Mouse (Mus musculus): ENCODE measurements at regions not wholly inside any gene's neighbourhood (a gene's known extent, or its start where the extent isn't known, plus 50 kb on each side); places are given as distances from the start of the nearest gene placed in this dataset.

GRCm38 (mm10) chr1:126931093-126931492 lies 100.5 kb upstream of the Nckap5 start:
- Histone ChIP-seq H3K27ac (ENCODE audit: insufficient read depth, low read depth, low read length) (no peak overlapping the region), H3K4me1 (ENCODE audit: control insufficient read depth, insufficient read depth, low read length) (no peaks in the 10 kb centered on the region), H3K4me3 (ENCODE audit: insufficient read depth, low read depth, low read length) (no peak overlapping the region)
- WGBS = 81% methylated on average over 10 of the region's 10 CpGs
- TF ChIP-seq POLR2A (IDR thresholded peaks at IDR 0.05; ENCODE audit: insufficient read depth, low read depth, low read length) (no peak), CTCF (IDR thresholded peaks at IDR 0.05; ENCODE audit: insufficient read depth, low read depth, low read length) (no peak)

GRCm38 (mm10) chr1:126930611-126931010 lies 100.0 kb upstream of the Nckap5 start:
- 88% methylated on average over 14 of the region's 14 CpGs for WGBS
- Histone ChIP-seq H3K27ac (ENCODE audit: insufficient read depth, low read depth, low read length) (no peak overlapping the region), H3K4me1 (ENCODE audit: control insufficient read depth, insufficient read depth, low read length) (no peaks in the 10 kb centered on the region), H3K4me3 (ENCODE audit: insufficient read depth, low read depth, low read length) (no peak overlapping the region)
- TF ChIP-seq POLR2A (IDR thresholded peaks at IDR 0.05; ENCODE audit: insufficient read depth, low read depth, low read length) (no peak), CTCF (IDR thresholded peaks at IDR 0.05; ENCODE audit: insufficient read depth, low read depth, low read length) (no peak)

DNA sequence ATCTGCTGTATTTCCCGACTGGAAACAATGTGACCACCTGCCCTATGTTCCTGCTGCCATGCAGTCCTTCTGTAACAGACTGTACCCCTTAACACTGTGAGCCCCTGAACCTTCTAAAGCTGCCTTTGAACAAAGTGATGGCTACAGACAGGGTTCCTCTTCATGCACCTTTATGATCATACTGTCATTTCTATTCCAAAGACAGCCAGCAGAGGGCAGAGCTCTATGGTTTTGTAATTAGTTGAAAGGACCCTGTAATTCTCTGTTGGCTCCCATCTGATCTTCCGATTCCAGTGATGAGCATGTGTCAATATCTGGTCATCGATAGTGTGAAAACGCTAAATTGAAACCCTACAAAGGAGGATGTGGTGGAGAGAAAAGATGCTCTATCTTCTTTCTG lies 99.1 kb upstream of the Nckap5 start:
- no peak overlapping the region for H3K4me3 ChIP-seq (ENCODE audit: insufficient read depth, low read depth, low read length)
- no peak overlapping the region for H3K27ac ChIP-seq (ENCODE audit: insufficient read depth, low read depth, low read length)
- no peaks in the 10 kb centered on the region for H3K4me1 ChIP-seq (ENCODE audit: control insufficient read depth, insufficient read depth, low read length)

GRCm38 (mm10) chr1:126928186-126928585 lies 97.6 kb upstream of the Nckap5 start:
- H3K4me3 ChIP-seq (ENCODE audit: insufficient read depth, low read depth, low read length) = no peak overlapping the region
- no peak for TF ChIP-seq CTCF (IDR thresholded peaks at IDR 0.05; ENCODE audit: insufficient read depth, low read depth, low read length)
- no peak for TF ChIP-seq POLR2A (IDR thresholded peaks at IDR 0.05; ENCODE audit: insufficient read depth, low read depth, low read length)
- no peak overlapping the region for H3K27ac ChIP-seq (ENCODE audit: insufficient read depth, low read depth, low read length)
- H3K4me1 ChIP-seq (ENCODE audit: control insufficient read depth, insufficient read depth, low read length) = no peaks in the 10 kb centered on the region
- 52% methylated on average over 7 of the region's 7 CpGs for WGBS

More for the DNA sequence above, 99.1 kb upstream of the Nckap5 start:
- TF ChIP-seq POLR2A (IDR thresholded peaks at IDR 0.05; ENCODE audit: insufficient read depth, low read depth, low read length) = no peak
- TF ChIP-seq CTCF (IDR thresholded peaks at IDR 0.05; ENCODE audit: insufficient read depth, low read depth, low read length) = no peak
- 60% methylated on average over 4 of the region's 4 CpGs for WGBS

- H3K4me1 ChIP-seq (ENCODE audit: control insufficient read depth, insufficient read depth, low read length) = no peaks in the 10 kb centered on the region
- no peak overlapping the region for H3K4me3 ChIP-seq (ENCODE audit: insufficient read depth, low read depth, low read length)
- TF ChIP-seq CTCF (IDR thresholded peaks at IDR 0.05; ENCODE audit: insufficient read depth, low read depth, low read length) = no peak
- TF ChIP-seq POLR2A (IDR thresholded peaks at IDR 0.05; ENCODE audit: insufficient read depth, low read depth, low read length) = no peak
- WGBS = 38% methylated on average over 12 of the region's 12 CpGs
- H3K27ac ChIP-seq (ENCODE audit: insufficient read depth, low read depth, low read length) = no peak overlapping the region
Measured at GRCm38 (mm10) chr1:126925150-126926035, 94.8 kb upstream of the Nckap5 start.

- H3K4me3 ChIP-seq (ENCODE audit: insufficient read depth, low read depth, low read length) = no peak overlapping the region
Measured at GRCm38 (mm10) chr1:126923981-126924380, 93.4 kb upstream of the Nckap5 start.

DNA sequence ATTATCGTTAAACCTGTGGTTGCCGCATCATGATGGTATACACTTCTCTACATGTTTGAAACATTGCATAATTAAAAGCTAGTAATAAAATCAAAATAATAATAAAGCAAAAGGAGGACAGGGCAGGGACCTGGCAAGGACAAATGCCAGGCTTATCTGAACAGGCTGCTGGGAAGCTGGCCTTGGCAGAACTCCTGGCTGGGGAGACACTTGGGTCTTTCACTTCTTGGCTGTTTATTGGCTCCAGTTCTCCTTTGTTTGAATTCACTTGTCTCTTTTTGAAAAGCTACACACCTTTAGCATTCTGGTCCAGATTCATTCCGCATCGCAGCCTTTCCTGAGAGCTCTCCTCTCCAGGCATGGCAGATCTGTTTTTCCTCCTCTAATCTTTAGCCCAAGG lies 91.6 kb upstream of the Nckap5 start:
- H3K4me1 ChIP-seq (ENCODE audit: control insufficient read depth, insufficient read depth, low read length) = no peaks in the 10 kb centered on the region
- H3K27ac ChIP-seq (ENCODE audit: insufficient read depth, low read depth, low read length) = no peak overlapping the region
- H3K4me3 ChIP-seq (ENCODE audit: insufficient read depth, low read depth, low read length) = no peak overlapping the region
- WGBS = 65% methylated on average over 4 of the region's 4 CpGs
- TF ChIP-seq CTCF (IDR thresholded peaks at IDR 0.05; ENCODE audit: insufficient read depth, low read depth, low read length) = no peak
- no peak for TF ChIP-seq POLR2A (IDR thresholded peaks at IDR 0.05; ENCODE audit: insufficient read depth, low read depth, low read length)

More at GRCm38 (mm10) chr1:126923981-126924380, 93.4 kb upstream of the Nckap5 start:
- 76% methylated on average over 4 of the region's 4 CpGs for WGBS
- TF ChIP-seq POLR2A (IDR thresholded peaks at IDR 0.05; ENCODE audit: insufficient read depth, low read depth, low read length) (no peak), CTCF (IDR thresholded peaks at IDR 0.05; ENCODE audit: insufficient read depth, low read depth, low read length) (no peak)
- Histone ChIP-seq H3K27ac (ENCODE audit: insufficient read depth, low read depth, low read length) (no peak overlapping the region), H3K4me1 (ENCODE audit: control insufficient read depth, insufficient read depth, low read length) (no peaks in the 10 kb centered on the region)

GRCm38 (mm10) chr1:126918876-126919275 lies 88.3 kb upstream of the Nckap5 start:
- no peak overlapping the region for H3K27ac ChIP-seq (ENCODE audit: insufficient read depth, low read depth, low read length)
- TF ChIP-seq CTCF (IDR thresholded peaks at IDR 0.05; ENCODE audit: insufficient read depth, low read depth, low read length) (no peak), POLR2A (IDR thresholded peaks at IDR 0.05; ENCODE audit: insufficient read depth, low read depth, low read length) (no peak)
- H3K4me1 ChIP-seq (ENCODE audit: control insufficient read depth, insufficient read depth, low read length) = no peaks in the 10 kb centered on the region
- WGBS = 98% methylated on average over 1 of the region's 1 CpGs
- H3K4me3 ChIP-seq (ENCODE audit: insufficient read depth, low read depth, low read length) = no peak overlapping the region

DNA sequence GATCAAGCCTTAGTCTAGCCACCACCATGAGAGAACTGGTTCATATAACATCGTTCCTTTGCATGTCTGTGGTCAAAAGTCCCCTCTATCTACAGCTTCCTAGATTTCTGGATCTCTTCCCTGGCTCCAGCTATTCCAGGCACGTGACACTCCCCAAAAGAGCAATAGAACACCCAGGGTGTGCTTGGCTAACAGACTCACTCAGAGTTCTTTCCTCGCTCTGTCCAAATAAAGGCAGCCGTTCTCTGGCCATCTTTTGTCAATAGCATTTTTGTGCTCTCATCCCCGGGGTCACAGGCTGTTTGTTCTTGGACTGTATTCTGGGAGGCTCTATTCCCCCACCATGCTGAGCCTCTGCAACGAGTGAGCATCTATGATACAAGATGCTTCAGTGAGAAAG lies 87.3 kb upstream of the Nckap5 start:
- Histone ChIP-seq H3K4me1 (ENCODE audit: control insufficient read depth, insufficient read depth, low read length) (no peaks in the 10 kb centered on the region), H3K4me3 (ENCODE audit: insufficient read depth, low read depth, low read length) (no peak overlapping the region), H3K27ac (ENCODE audit: insufficient read depth, low read depth, low read length) (no peak overlapping the region)
- WGBS = 47% methylated on average over 6 of the region's 6 CpGs
- TF ChIP-seq POLR2A (IDR thresholded peaks at IDR 0.05; ENCODE audit: insufficient read depth, low read depth, low read length) (no peak), CTCF (IDR thresholded peaks at IDR 0.05; ENCODE audit: insufficient read depth, low read depth, low read length) (no peak)
